Mouse (Mus musculus) B cell, adult 2 months (primary cell): ENCODE measurements around the gene Ints1.
"Not testable (repeated sequence)": the region's sequence is repeated elsewhere in the genome, so short reads cannot be mapped to it uniquely, and the experiment has no call there.

Source experiments
- DNase-seq, 2 experiments: peaks; one replicate each; pipeline ENCODE4 v3.0.0; 2022

Gene Ints1

GRCm38 (mm10) chr5:139750535-139750934 lies 24.9 kb downstream of the Ints1 start:
- DNase-seq, result peak; percentile 80 to 81

GRCm38 (mm10) chr5:139749413-139750125 lies 25.9 kb downstream of the Ints1 start:
- no peak for DNase-seq

GRCm38 (mm10) chr5:139745771-139746170 lies 29.7 kb downstream of the Ints1 start:
- peak; percentile 60 to 65 for DNase-seq

GRCm38 (mm10) chr5:139742640-139743039 lies 32.8 kb downstream of the Ints1 start:
- DNase-seq, result not testable (repeated sequence)

GRCm38 (mm10) chr5:139738592-139739315 lies 36.7 kb downstream of the Ints1 start:
- no peak for DNase-seq

- no peak for DNase-seq
Observed at GRCm38 (mm10) chr5:139737841-139738591, 37.5 kb downstream of the Ints1 start.

GRCm38 (mm10) chr5:139736504-139736940 lies 39.0 kb downstream of the Ints1 start:
- DNase-seq, result no peak

GRCm38 (mm10) chr5:139735677-139736503 lies 39.6 kb downstream of the Ints1 start, which contains the start of gene Micall2:
Gene Micall2, minus strand, starts transcription at chr5:139736336.
- peak; percentile 88 to 90 for DNase-seq

GRCm38 (mm10) chr5:139734746-139735145 lies 40.7 kb downstream of the Ints1 start:
- no peak for DNase-seq

GRCm38 (mm10) chr5:139734016-139734415 lies 41.5 kb downstream of the Ints1 start:
- no peak for DNase-seq

GRCm38 (mm10) chr5:139732634-139733107 lies 42.8 kb downstream of the Ints1 start:
- no peak for DNase-seq

- DNase-seq, result no peak
Observed at GRCm38 (mm10) chr5:139730712-139731486, 44.6 kb downstream of the Ints1 start.

GRCm38 (mm10) chr5:139727261-139727660 lies 48.2 kb downstream of the Ints1 start:
- DNase-seq, result no peak

GRCm38 (mm10) chr5:139726186-139726585 lies 49.3 kb downstream of the Ints1 start:
- DNase-seq, result no peak

GRCm38 (mm10) chr5:139724336-139725116 lies 50.9 kb downstream of the Ints1 start:
- no peak for DNase-seq

- no peak for DNase-seq
Observed at GRCm38 (mm10) chr5:139723113-139723512, 52.4 kb downstream of the Ints1 start.

- DNase-seq, result no peak
Observed at GRCm38 (mm10) chr5:139722709-139723108, 52.8 kb downstream of the Ints1 start.

GRCm38 (mm10) chr5:139718949-139719348 lies 56.5 kb downstream of the Ints1 start:
- DNase-seq, result no peak

GRCm38 (mm10) chr5:139718540-139718939 lies 56.9 kb downstream of the Ints1 start:
- DNase-seq, result no peak

GRCm38 (mm10) chr5:139717723-139718122 lies 57.8 kb downstream of the Ints1 start:
- DNase-seq, result peak; percentile 47 to 50

GRCm38 (mm10) chr5:139706496-139706895 lies 69.0 kb downstream of the Ints1 start:
- DNase-seq, result no peak
